Mouse (Mus musculus) forebrain, embryonic 16.5 days (tissue): ENCODE results near the gene Llgl1. TPM values are rescaled to one million over a fixed set of nuclear protein-coding genes. Genes with fewer than 3 reads are reported as not detected.

Source experiments
- ATAC-seq: fragments of 200-750 bp; cut with Nextera tagmentation; 2 replicates; pipeline ENCODE4 v1.8.0; 2017; ENCODE audit warnings: mild to moderate bottlenecking, moderate library complexity
- H3K27ac ChIP-seq: fragments of 300-500 bp; sonication (generic); 2 replicates; pipeline ENCODE4 v1.5.1; 2014; ENCODE audit warnings: low read length, control low read depth
- H3K27me3 ChIP-seq: fragments of 300-500 bp; sonication (generic); replicated peaks from 2 replicates; pipeline ENCODE4 v1.6.1; 2014; ENCODE audit warnings: low read length; ENCODE audit not compliant: control insufficient read depth, insufficient read depth
- H3K36me3 ChIP-seq: fragments of 300-500 bp; sonication (generic); 2 replicates; pipeline ENCODE4 v1.6.1; 2014; ENCODE audit not compliant: control insufficient read depth, insufficient read depth
- H3K4me1 ChIP-seq: fragments of 300-500 bp; sonication (generic); replicated peaks from 2 replicates; pipeline ENCODE4 v1.6.1; 2014; ENCODE audit warnings: low read length; ENCODE audit not compliant: control insufficient read depth, insufficient read depth
- H3K4me2 ChIP-seq: fragments of 300-500 bp; sonication (generic); 2 replicates; pipeline ENCODE4 v1.6.1; 2014; ENCODE audit warnings: mild to moderate bottlenecking, low read length, control low read depth
- H3K4me3 ChIP-seq: fragments of 300-500 bp; sonication (generic); replicated peaks from 2 replicates; pipeline ENCODE4 v1.5.1; 2014; ENCODE audit warnings: mild to moderate bottlenecking, low read length, control low read depth
- H3K9ac ChIP-seq: fragments of 300-500 bp; sonication (generic); replicated peaks from 2 replicates; pipeline ENCODE4 v1.6.1; 2014; ENCODE audit warnings: low read depth, low read length, control low read depth
- H3K9me3 ChIP-seq: fragments of 300-500 bp; sonication (generic); 2 replicates; pipeline ENCODE4 v1.6.1; 2016; ENCODE audit warnings: low read length; ENCODE audit not compliant: control insufficient read depth
- WGBS: fragments of 180-500 bp; shearing (Covaris S2); extraction: QIAGEN DNeasy Blood & Tissue Kit; methylation state at CpG from one replicate; pipeline ENCODE4 v1.1.7; 2014; 5-methylcytosine and 5-hydroxymethylcytosine counted together
- polyA plus RNA-seq: library from polyadenylated mRNA; unstranded; fragments of >200 nt; fragmentation: Nextera tagmentation; extraction: Ambion mirVana; gene quantifications from 2 replicates; pipeline ENCODE4 v1.2.1, GENCODE M21; 2015

Llgl1 gene
- polyA plus RNA-seq, 1 experiment from 2014 or later: 78.7 TPM

GRCm38 (mm10) chr11:60705255-60705654 lies 5.7 kb downstream of the Llgl1 start:
- no peak for ATAC-seq
- Histone ChIP-seq H3K4me1 (peaks cover 27% of the 10 kb centered on the region), H3K27me3 (no peaks in the 10 kb centered on the region), H3K9ac (no peak overlapping the region), H3K9me3 (no peaks in the 10 kb centered on the region), H3K36me3 (peaks cover 26% of the 10 kb centered on the region), H3K4me3 (no peak overlapping the region), H3K27ac (no peak overlapping the region), H3K4me2 (no peak overlapping the region)
- 88% methylated on average over 3 of the region's 3 CpGs for WGBS

GRCm38 (mm10) chr11:60706076-60706475 lies 6.6 kb downstream of the Llgl1 start:
- no peak overlapping the region for H3K9ac ChIP-seq

GRCm38 (mm10) chr11:60706696-60707480 lies 7.4 kb downstream of the Llgl1 start:
- Histone ChIP-seq H3K4me1 (peaks cover 15% of the 10 kb centered on the region), H3K27ac (no peak overlapping the region), H3K9me3 (no peaks in the 10 kb centered on the region), H3K27me3 (no peaks in the 10 kb centered on the region), H3K9ac (no peak overlapping the region), H3K36me3 (peaks cover 41% of the 10 kb centered on the region), H3K4me3 (no peak overlapping the region), H3K4me2 (no peak overlapping the region)
- 92% methylated on average over 14 of the region's 14 CpGs for WGBS
- no peak for ATAC-seq

More at GRCm38 (mm10) chr11:60706076-60706475, 6.6 kb downstream of the Llgl1 start:
- Histone ChIP-seq H3K27me3 (no peaks in the 10 kb centered on the region), H3K9me3 (no peaks in the 10 kb centered on the region), H3K4me1 (peaks cover 22% of the 10 kb centered on the region), H3K27ac (no peak overlapping the region), H3K4me3 (no peak overlapping the region), H3K36me3 (peaks cover 34% of the 10 kb centered on the region), H3K4me2 (no peak overlapping the region)
- 96% methylated on average over 7 of the region's 7 CpGs for WGBS
- ATAC-seq: no peak

GRCm38 (mm10) chr11:60707672-60708071 lies 8.1 kb downstream of the Llgl1 start:
- WGBS: 80% methylated on average over 3 of the region's 3 CpGs
- ATAC-seq: no peak

GRCm38 (mm10) chr11:60708631-60709030 lies 9.1 kb downstream of the Llgl1 start:
- ATAC-seq: no peak
- H3K4me1 ChIP-seq: 0 out of 2 replicates have a peak, but pooled peaks cover under 1% of the 10 kb centered on the region
- 90% methylated on average over 10 of the region's 10 CpGs for WGBS
- H3K27me3 ChIP-seq: no peaks in the 10 kb centered on the region
- H3K9ac ChIP-seq: no peak overlapping the region
- no peak overlapping the region for H3K27ac ChIP-seq
- H3K4me2 ChIP-seq: no peak overlapping the region
- H3K4me3 ChIP-seq: no peak overlapping the region
- H3K9me3 ChIP-seq: no peaks in the 10 kb centered on the region
- peaks cover 58% of the 10 kb centered on the region for H3K36me3 ChIP-seq

More at GRCm38 (mm10) chr11:60707672-60708071, 8.1 kb downstream of the Llgl1 start:
- Histone ChIP-seq H3K4me2 (no peak overlapping the region), H3K27me3 (no peaks in the 10 kb centered on the region), H3K9me3 (no peaks in the 10 kb centered on the region), H3K9ac (no peak overlapping the region), H3K36me3 (peaks cover 49% of the 10 kb centered on the region), H3K4me1 (peaks cover 8% of the 10 kb centered on the region), H3K27ac (no peak overlapping the region), H3K4me3 (no peak overlapping the region)

- Histone ChIP-seq H3K27ac (no peak overlapping the region), H3K9ac (no peak overlapping the region), H3K9me3 (no peaks in the 10 kb centered on the region), H3K4me2 (no peak overlapping the region), H3K36me3 (peaks cover 64% of the 10 kb centered on the region), H3K27me3 (no peaks in the 10 kb centered on the region), H3K4me3 (no peak overlapping the region), H3K4me1 (no peaks in the 10 kb centered on the region)
- no peak for ATAC-seq
- WGBS: 94% methylated on average over 45 of the region's 45 CpGs
These were observed 10.2 kb downstream of the Llgl1 start for GRCm38 (mm10) chr11:60709481-60710465.

- Histone ChIP-seq H3K27ac (no peak overlapping the region), H3K4me3 (no peak overlapping the region), H3K27me3 (no peaks in the 10 kb centered on the region), H3K4me2 (no peak overlapping the region), H3K9me3 (no peaks in the 10 kb centered on the region), H3K4me1 (no peaks in the 10 kb centered on the region), H3K36me3 (peaks cover 72% of the 10 kb centered on the region), H3K9ac (no peak overlapping the region)
- no peak for ATAC-seq
- 96% methylated on average over 17 of the region's 17 CpGs for WGBS
These were observed 11.7 kb downstream of the Llgl1 start for GRCm38 (mm10) chr11:60711218-60711617.

GRCm38 (mm10) chr11:60712040-60712439 lies 12.5 kb downstream of the Llgl1 start:
- peaks cover 68% of the 10 kb centered on the region for H3K36me3 ChIP-seq
- no peaks in the 10 kb centered on the region for H3K9me3 ChIP-seq
- H3K4me2 ChIP-seq: no peak overlapping the region
- no peaks in the 10 kb centered on the region for H3K27me3 ChIP-seq
- WGBS: 93% methylated on average over 18 of the region's 18 CpGs
- no peaks in the 10 kb centered on the region for H3K4me1 ChIP-seq
- no peak overlapping the region for H3K4me3 ChIP-seq
- no peak overlapping the region for H3K27ac ChIP-seq
- ATAC-seq: no peak
- no peak overlapping the region for H3K9ac ChIP-seq

GRCm38 (mm10) chr11:60712639-60713255 lies 13.2 kb downstream of the Llgl1 start:
- no peak overlapping the region for H3K27ac ChIP-seq
- H3K4me3 ChIP-seq: no peak overlapping the region
- no peaks in the 10 kb centered on the region for H3K9me3 ChIP-seq
- 91% methylated on average over 13 of the region's 13 CpGs for WGBS
- peaks cover 68% of the 10 kb centered on the region for H3K36me3 ChIP-seq
- no peaks in the 10 kb centered on the region for H3K27me3 ChIP-seq
- H3K4me1 ChIP-seq: no peaks in the 10 kb centered on the region
- H3K4me2 ChIP-seq: no peak overlapping the region
- no peak for ATAC-seq
- H3K9ac ChIP-seq: no peak overlapping the region
